Mouse (Mus musculus): Measurements from ENCODE around the gene Dok4. TPM values are rescaled to one million over a fixed set of nuclear protein-coding genes. Genes with fewer than 3 reads are reported as not detected.

Gene Dok4
- total and polyA plus RNA-seq, 2 experiments from 2014 or later, result 97.5 to 123 TPM

DNA sequence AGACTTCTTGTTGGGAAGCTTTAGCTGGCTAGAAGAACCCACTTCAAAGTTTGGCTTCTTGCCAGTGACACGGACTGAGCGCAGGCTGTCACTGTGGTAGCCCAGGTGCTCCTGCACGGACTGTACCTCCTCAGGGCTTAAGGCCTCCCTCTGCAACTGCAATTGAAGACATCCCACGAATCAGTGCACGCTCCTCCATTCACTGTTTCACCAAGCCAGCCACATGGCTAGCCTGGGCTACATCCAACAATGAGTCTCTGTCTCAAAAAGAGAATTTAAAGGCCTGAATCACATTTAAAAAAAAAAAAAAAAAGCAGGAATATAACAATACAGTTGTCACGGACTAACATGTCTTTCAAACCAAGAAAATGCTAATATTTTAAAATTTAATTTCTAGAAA is 47.8 kb downstream of the Dok4 start:
- no peak overlapping the region for H3K4me3 ChIP-seq (ENCODE audit: low read depth, low read length)
- TF ChIP-seq CTCF (IDR thresholded peaks at IDR 0.05; ENCODE audit: low read depth), result no peak
- DNase-seq, result no peak
- no peak overlapping the region for H3K4me2 ChIP-seq (ENCODE audit: low read depth)
- ATAC-seq, result no peak
- 86% methylated on average over 6 of the region's 6 CpGs for WGBS
- no peaks in the 10 kb centered on the region for H3K4me1 ChIP-seq (ENCODE audit: insufficient read depth)
- H3K9ac ChIP-seq, result no peak overlapping the region
- H3K27ac ChIP-seq (ENCODE audit: low read depth, low read length), result no peak overlapping the region
- peaks cover 57% of the 10 kb centered on the region for H3K36me3 ChIP-seq (ENCODE audit: insufficient read depth)
- H3K27me3 ChIP-seq (ENCODE audit: insufficient read depth, low read length), result no peaks in the 10 kb centered on the region
- no peaks in the 10 kb centered on the region for H3K9me3 ChIP-seq (ENCODE audit: low read length)

DNA sequence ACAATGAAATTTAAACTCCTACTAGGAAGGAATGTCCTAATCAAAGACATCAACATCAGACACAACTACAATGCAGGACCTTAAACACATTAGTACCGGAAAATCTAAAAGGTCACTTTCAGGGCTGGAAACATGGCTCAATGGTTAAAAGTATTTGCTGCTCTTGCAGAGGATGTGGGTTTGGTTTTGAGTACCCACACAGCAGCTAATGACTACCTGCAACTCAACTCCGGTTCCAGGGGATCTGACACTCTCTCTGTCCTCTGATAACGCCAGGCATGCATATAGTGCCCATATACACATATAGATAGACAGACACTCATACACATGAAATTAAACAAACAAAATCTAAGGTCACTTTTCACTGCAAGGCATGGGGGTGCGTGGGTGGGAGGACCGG is 49.9 kb downstream of the Dok4 start:
- Histone ChIP-seq H3K36me3 (ENCODE audit: insufficient read depth) (peaks cover 52% of the 10 kb centered on the region), H3K4me1 (ENCODE audit: insufficient read depth) (no peaks in the 10 kb centered on the region), H3K9ac (no peak overlapping the region), H3K9me3 (ENCODE audit: low read length) (no peaks in the 10 kb centered on the region), H3K27me3 (ENCODE audit: insufficient read depth, low read length) (no peaks in the 10 kb centered on the region), H3K4me3 (ENCODE audit: low read depth, low read length) (no peak overlapping the region), H3K27ac (ENCODE audit: low read depth, low read length) (no peak overlapping the region), H3K4me2 (ENCODE audit: low read depth) (no peak overlapping the region)
- TF ChIP-seq CTCF (IDR thresholded peaks at IDR 0.05; ENCODE audit: low read depth), result no peak
- no peak for DNase-seq
- 94% methylated on average over 5 of the region's 5 CpGs for WGBS
- ATAC-seq, result no peak

DNA sequence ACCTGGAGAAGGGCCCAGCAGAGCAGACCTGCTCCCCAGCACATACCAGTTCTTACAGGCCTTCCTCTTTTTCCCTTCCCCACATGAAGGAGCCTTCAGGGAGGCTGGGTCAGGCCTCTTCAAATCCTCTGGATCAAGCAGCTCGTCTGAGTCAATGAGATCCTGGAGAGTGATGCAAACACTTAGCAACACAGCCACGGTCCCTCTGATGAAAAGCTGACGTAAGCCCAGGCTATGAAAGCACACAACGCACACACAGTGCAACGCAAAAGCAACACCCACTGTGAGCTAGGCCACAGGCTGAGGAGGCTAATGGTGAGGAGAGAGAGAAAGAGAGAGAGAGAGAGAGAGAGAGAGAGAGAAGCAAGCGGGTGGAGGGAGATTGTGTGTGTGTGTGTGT is 51.0 kb downstream of the Dok4 start:
- Histone ChIP-seq H3K4me3 (ENCODE audit: low read depth, low read length) (no peak overlapping the region), H3K4me2 (ENCODE audit: low read depth) (no peak overlapping the region), H3K27ac (ENCODE audit: low read depth, low read length) (no peak overlapping the region), H3K4me1 (ENCODE audit: insufficient read depth) (no peaks in the 10 kb centered on the region), H3K9me3 (ENCODE audit: low read length) (no peaks in the 10 kb centered on the region), H3K27me3 (ENCODE audit: insufficient read depth, low read length) (no peaks in the 10 kb centered on the region), H3K36me3 (ENCODE audit: insufficient read depth) (peaks cover 45% of the 10 kb centered on the region), H3K9ac (no peak overlapping the region)
- TF ChIP-seq CTCF (IDR thresholded peaks at IDR 0.05; ENCODE audit: low read depth), result no peak
- 80% methylated on average over 6 of the region's 6 CpGs for WGBS
- no peak for DNase-seq
- no peak for ATAC-seq

DNA sequence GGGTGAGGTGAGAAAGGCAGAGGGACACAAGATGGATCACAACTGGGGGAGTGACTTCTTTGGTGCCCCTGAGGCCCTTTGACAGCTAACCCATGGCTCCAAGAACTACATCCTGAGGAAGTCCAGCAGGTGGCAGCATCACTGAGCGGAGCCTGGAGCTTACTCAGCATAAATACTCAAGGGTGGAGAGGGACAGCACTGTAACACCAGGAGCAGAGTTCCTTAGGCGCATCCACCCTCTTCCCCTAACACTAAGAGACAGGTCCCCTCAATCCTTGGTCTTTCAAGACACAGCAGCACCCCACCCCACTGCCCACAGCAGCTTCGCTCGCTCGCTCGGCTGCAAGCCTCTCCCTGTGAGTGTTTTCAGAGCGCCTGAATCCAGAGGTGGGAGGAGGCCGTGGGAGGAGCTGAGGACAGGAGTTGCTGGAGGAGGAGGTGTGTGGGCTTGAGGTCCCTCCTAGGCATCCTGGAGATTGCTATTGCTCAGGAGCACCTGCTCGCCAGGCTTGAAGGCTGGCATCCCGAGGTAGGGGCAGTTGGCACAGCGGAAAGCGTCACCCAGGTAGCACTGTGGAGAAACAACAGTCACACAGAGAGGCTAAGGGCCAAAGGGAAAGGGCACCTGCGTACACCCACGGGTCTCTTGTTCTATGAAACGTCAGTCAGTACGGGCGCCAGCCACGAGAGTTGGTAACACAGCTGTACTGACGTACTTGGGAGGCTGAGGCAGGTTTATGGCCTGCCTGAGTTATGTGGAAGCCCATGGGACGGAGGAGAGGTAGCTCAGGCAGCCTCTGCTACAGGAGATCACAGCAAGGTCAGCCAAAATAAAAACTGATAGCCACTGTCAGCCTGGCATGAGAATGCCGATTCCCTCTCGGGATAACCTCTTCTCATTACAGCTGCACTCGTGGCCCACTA is 53.2 kb downstream of the Dok4 start:
- H3K27ac ChIP-seq (ENCODE audit: low read depth, low read length), result no peak overlapping the region
- peak; percentile 84 for ATAC-seq
- no peaks in the 10 kb centered on the region for H3K9me3 ChIP-seq (ENCODE audit: low read length)
- TF ChIP-seq CTCF (IDR thresholded peaks at IDR 0.05; ENCODE audit: low read depth), result peak; percentile 80
- H3K4me3 ChIP-seq (ENCODE audit: low read depth, low read length), result no peak overlapping the region
- H3K27me3 ChIP-seq (ENCODE audit: insufficient read depth, low read length), result no peaks in the 10 kb centered on the region
- no peaks in the 10 kb centered on the region for H3K4me1 ChIP-seq (ENCODE audit: insufficient read depth)
- peak; percentile 63 for DNase-seq
- no peak overlapping the region for H3K9ac ChIP-seq
- H3K36me3 ChIP-seq (ENCODE audit: insufficient read depth), result peaks cover 40% of the 10 kb centered on the region
- no peak overlapping the region for H3K4me2 ChIP-seq (ENCODE audit: low read depth)
- 79% methylated on average over 23 of the region's 23 CpGs for whole genome bisulfite sequencing

DNA sequence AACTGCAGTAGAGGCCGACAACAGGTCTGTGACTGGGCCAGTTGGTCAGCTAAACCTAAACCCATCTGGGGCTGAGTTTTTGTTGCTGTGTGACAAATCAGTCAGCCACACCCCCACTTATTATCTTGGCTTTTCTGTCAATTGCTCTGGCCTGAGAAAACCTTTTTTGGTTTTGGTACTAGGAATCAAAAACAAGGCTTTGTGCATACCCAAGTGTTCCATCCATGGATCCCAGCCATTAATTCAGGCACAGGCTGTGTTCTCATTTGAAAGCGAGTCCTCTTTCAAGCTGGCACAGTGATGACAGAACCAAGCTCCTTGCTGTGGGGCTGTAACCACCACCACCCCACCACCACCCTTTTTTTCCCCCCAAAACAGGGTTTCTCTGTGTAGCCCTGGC is 54.7 kb downstream of the Dok4 start:
- H3K9me3 ChIP-seq (ENCODE audit: low read length), result no peaks in the 10 kb centered on the region
- TF ChIP-seq CTCF (IDR thresholded peaks at IDR 0.05; ENCODE audit: low read depth), result no peak
- DNase-seq, result no peak
- 73% methylated on average over 2 of the region's 2 CpGs for WGBS
- no peak overlapping the region for H3K4me2 ChIP-seq (ENCODE audit: low read depth)
- H3K27me3 ChIP-seq (ENCODE audit: insufficient read depth, low read length), result no peaks in the 10 kb centered on the region
- H3K4me1 ChIP-seq (ENCODE audit: insufficient read depth), result no peaks in the 10 kb centered on the region
- no peak for ATAC-seq
- H3K4me3 ChIP-seq (ENCODE audit: low read depth, low read length), result no peak overlapping the region
- H3K9ac ChIP-seq, result no peak overlapping the region
- peaks cover 30% of the 10 kb centered on the region for H3K36me3 ChIP-seq (ENCODE audit: insufficient read depth)
- no peak overlapping the region for H3K27ac ChIP-seq (ENCODE audit: low read depth, low read length)

DNA sequence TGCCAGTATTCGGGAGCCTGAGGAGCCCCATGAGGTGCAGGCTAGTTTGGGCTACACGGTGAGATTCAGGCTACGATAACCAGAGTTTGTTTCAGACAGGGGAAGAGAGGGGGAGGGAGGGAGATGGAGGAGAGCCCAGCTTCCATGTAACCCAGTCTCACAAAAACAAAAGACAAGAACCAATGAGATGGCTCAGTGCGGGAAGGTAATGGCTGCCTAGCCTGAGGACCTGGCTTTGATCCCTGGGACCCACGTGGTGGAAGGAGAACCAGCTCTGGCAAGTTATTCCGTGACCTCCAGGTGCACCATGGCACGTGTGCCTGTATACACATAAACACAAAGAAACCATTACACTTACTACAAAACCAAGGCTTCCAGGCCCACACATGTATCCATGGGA is 55.6 kb downstream of the Dok4 start:
- H3K4me2 ChIP-seq (ENCODE audit: low read depth), result no peak overlapping the region
- no peaks in the 10 kb centered on the region for H3K4me1 ChIP-seq (ENCODE audit: insufficient read depth)
- 82% methylated on average over 7 of the region's 7 CpGs for WGBS
- H3K27me3 ChIP-seq (ENCODE audit: insufficient read depth, low read length), result no peaks in the 10 kb centered on the region
- H3K4me3 ChIP-seq (ENCODE audit: low read depth, low read length), result no peak overlapping the region
- H3K9me3 ChIP-seq (ENCODE audit: low read length), result no peaks in the 10 kb centered on the region
- no peak for TF ChIP-seq CTCF (IDR thresholded peaks at IDR 0.05; ENCODE audit: low read depth)
- ATAC-seq, result no peak
- DNase-seq, result no peak
- H3K27ac ChIP-seq (ENCODE audit: low read depth, low read length), result no peak overlapping the region
- H3K9ac ChIP-seq, result no peak overlapping the region
- peaks cover 28% of the 10 kb centered on the region for H3K36me3 ChIP-seq (ENCODE audit: insufficient read depth)

DNA sequence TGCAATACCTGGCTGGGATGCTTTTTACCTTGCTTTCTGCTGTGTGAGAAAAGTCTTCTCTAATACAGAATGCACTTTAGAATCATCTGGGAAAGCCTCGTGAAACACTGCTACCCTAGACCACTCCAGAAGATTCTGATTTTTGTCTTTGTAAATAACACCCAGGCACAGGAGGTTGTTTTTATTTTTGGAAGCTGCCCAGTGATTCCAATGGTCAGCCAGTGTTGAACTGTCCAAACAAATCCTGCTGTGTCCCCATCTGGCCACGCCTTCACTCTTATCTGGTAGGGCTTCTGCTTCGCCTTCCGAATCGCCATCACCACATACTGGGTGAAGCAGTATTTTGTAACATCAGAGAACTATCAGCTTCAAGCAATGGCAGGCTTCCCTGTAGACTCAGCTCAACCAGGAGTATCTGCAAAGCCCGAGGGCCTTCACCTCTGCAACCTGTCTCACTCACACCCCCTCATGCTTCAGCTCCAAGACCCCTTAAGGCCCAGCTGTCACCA is 56.4 kb downstream of the Dok4 start:
- ATAC-seq (no peak), DNase-seq (no peak)
- Histone ChIP-seq H3K27me3 (ENCODE audit: insufficient read depth, low read length) (no peaks in the 10 kb centered on the region), H3K27ac (ENCODE audit: low read depth, low read length) (no peak overlapping the region), H3K4me2 (ENCODE audit: low read depth) (no peak overlapping the region), H3K4me1 (ENCODE audit: insufficient read depth) (no peaks in the 10 kb centered on the region), H3K9me3 (ENCODE audit: low read length) (no peaks in the 10 kb centered on the region), H3K4me3 (ENCODE audit: low read depth, low read length) (no peak overlapping the region), H3K36me3 (ENCODE audit: insufficient read depth) (peaks cover 22% of the 10 kb centered on the region), H3K9ac (no peak overlapping the region)
- TF ChIP-seq CTCF (IDR thresholded peaks at IDR 0.05; ENCODE audit: low read depth), result no peak
- 83% methylated on average over 6 of the region's 6 CpGs for WGBS

All from forebrain, postnatal 0 days (tissue).